In the genomic region with DNA sequence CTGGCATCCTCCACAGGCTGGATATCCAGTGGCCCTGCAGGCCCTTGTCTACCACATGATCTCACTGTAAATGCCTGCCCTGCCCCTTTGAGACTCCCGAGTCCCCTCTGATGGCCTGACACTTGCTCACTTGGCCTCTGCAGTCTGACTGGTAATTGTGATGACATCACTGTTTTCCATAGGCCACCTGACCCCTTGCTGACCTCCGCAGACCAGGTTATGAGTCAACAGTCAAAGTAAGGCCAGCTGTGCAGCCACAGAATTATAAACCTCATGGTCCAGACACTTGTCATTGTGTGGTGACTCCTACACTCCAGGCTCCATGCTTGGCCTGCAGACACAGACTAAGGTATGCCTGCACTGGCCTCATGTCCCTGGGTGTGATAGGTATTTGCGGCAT, we compare ENCODE assay signal across 1 mouse cellular context.
TF ChIP-seq lines count a peak whose summit lies in the region.

No protein-coding gene starts in this region.

TF ChIP-seq in MEL, 35 proteins besides CTCF, POLR2A, EP300 and RAD21:
- TF ChIP-seq POLR2AphosphoS5 (IDR thresholded peaks at IDR 0.05; ENCODE audit: borderline replicate concordance, low read depth, low read length) (peak; percentile 61; the same call in 1 of the 2 replicates), TAL1 (IDR thresholded peaks at IDR 0.05; ENCODE audit: low read length) (0 out of 2 replicates have a peak, but pooled peaks have one; percentile 6), USF1 (IDR thresholded peaks at IDR 0.05; ENCODE audit: low read depth, low read length) (no peak), MYC (IDR thresholded peaks at IDR 0.05; ENCODE audit: low read depth, low read length) (no peak)
TF ChIP-seq in MEL: peak in this region for 2.
